Mouse (Mus musculus): ENCODE data around the gene Tanc1.

Gene Tanc1

GRCm38 (mm10) chr2:59648444-59648843 is 36.6 kb downstream of the Tanc1 start:
- in situ Hi-C loops (cut with MboI, MseI): no loop called here

GRCm38 (mm10) chr2:59651801-59652200 is 40.0 kb downstream of the Tanc1 start:
- in situ Hi-C loops (cut with MboI, MseI): no loop called here

GRCm38 (mm10) chr2:59652702-59653101 is 40.9 kb downstream of the Tanc1 start:
- in situ Hi-C loops (cut with MboI, MseI): no loop called here

- in situ Hi-C loops (cut with MboI, MseI): no loop called here
These were observed 41.7 kb downstream of the Tanc1 start for GRCm38 (mm10) chr2:59653306-59654165.

- in situ Hi-C loops (cut with MboI, MseI): no loop called here
These were observed 43.6 kb downstream of the Tanc1 start for GRCm38 (mm10) chr2:59655471-59655870.

GRCm38 (mm10) chr2:59656680-59657079 is 44.8 kb downstream of the Tanc1 start:
- in situ Hi-C loops (cut with MboI, MseI): no loop called here

- in situ Hi-C loops (cut with MboI, MseI): no loop called here
These were observed 47.8 kb downstream of the Tanc1 start for GRCm38 (mm10) chr2:59659686-59660085.

- in situ Hi-C loops (cut with MboI, MseI): no loop called here
These were observed 49.3 kb downstream of the Tanc1 start for GRCm38 (mm10) chr2:59660891-59661805.

- in situ Hi-C loops (cut with MboI, MseI): no loop called here
These were observed 53.1 kb downstream of the Tanc1 start for GRCm38 (mm10) chr2:59664803-59665567.

GRCm38 (mm10) chr2:59666533-59666932 is 54.7 kb downstream of the Tanc1 start:
- in situ Hi-C loops (cut with MboI, MseI): no loop called here

GRCm38 (mm10) chr2:59670087-59671060 is 58.5 kb downstream of the Tanc1 start:
- in situ Hi-C loops (cut with MboI, MseI): no loop called here

GRCm38 (mm10) chr2:59671671-59672070 is 59.8 kb downstream of the Tanc1 start:
- in situ Hi-C loops (cut with MboI, MseI): no loop called here

- in situ Hi-C loops (cut with MboI, MseI): no loop called here
These were observed 60.2 kb downstream of the Tanc1 start for GRCm38 (mm10) chr2:59672086-59672485.

- in situ Hi-C loops (cut with MboI, MseI): no loop called here
These were observed 60.8 kb downstream of the Tanc1 start for GRCm38 (mm10) chr2:59672686-59673085.

GRCm38 (mm10) chr2:59673351-59673750 is 61.5 kb downstream of the Tanc1 start:
- in situ Hi-C loops (cut with MboI, MseI): no loop called here

GRCm38 (mm10) chr2:59673877-59674276 is 62.0 kb downstream of the Tanc1 start:
- in situ Hi-C loops (cut with MboI, MseI): no loop called here

- in situ Hi-C loops (cut with MboI, MseI): no loop called here
These were observed 63.6 kb downstream of the Tanc1 start for GRCm38 (mm10) chr2:59675270-59675995.

GRCm38 (mm10) chr2:59676041-59676440 is 64.2 kb downstream of the Tanc1 start:
- in situ Hi-C loops (cut with MboI, MseI): no loop called here

- in situ Hi-C loops (cut with MboI, MseI): no loop called here
These were observed 64.6 kb downstream of the Tanc1 start for GRCm38 (mm10) chr2:59676442-59676841.

Measured in regulatory T cell (primary cell).